Mouse (Mus musculus): ENCODE results near the gene B3gnt9.

The B3gnt9 gene

DNA sequence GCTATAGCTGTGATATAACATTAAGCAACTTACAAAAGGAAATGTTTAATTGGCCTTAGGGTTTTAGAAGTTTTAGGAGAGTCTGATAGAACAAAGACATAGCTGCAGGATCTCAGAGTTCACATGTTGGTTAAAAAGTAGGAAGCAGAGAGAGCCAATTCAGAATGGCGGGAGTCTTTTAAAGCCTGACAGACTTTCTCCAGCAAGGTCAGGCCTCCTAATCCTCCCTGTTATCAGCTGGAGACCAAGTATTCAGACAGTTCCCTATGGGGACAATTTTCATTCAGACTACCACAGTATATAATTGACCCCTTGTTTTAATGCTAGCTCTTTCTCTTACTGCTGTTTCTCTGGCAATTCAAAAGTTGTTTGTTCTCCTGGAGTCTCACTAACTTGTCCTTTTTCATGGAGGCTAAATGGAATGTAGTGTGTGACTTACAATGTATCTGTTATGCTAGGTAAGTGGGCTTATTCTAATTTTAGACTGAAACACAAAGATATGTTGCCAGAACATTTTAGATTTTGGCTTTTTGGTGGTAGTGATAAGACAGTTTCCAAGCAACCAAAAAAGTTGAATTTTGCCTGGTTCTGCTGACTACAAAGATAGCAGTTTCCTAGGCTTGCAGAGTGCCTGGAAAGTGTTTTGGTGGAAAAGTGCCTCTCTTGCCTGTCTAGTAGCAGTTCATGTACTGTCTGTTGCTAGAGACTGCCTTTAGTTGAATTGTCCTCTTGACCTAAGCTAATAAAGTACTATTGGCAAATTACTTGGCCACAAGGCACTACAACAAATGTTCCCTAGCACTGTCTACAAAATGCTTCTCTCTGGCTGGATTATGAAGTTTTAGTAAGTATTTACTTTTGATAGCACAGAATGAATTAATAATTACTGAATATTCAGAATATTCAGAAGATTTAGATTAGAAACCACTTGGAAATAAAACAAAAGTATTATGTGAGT lies 45.5 kb downstream of the B3gnt9 start:
- DNase-seq (ENCODE audit: low spot score): no peak

DNA sequence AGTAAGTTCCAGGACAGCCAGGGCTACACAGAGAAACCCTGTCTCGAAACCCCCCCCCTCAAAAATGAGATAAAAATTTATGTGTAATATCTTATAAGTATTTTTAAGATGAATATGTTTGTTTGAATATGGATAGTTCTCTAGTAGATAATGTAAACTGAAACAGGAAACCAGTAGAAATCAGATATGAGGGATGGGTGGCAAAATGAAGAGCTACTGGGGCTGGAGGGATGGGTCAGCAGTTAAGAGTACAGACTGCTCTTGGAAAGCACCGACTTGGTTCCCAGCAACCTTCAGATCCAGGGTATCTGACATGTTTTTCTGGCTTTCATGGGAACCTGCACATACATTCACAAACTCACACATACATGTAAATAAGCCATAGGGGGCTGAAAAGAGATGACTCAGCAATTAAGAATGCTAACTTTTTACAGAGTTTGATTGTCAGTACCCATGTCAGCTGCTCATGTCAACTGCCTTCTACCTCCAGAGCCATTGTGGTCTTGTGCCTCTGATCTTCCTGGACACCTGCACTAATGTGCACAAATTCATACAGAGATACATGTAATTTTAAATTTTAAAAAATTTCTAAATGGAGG lies 47.2 kb downstream of the B3gnt9 start:
- DNase-seq (ENCODE audit: low spot score): no peak

DNA sequence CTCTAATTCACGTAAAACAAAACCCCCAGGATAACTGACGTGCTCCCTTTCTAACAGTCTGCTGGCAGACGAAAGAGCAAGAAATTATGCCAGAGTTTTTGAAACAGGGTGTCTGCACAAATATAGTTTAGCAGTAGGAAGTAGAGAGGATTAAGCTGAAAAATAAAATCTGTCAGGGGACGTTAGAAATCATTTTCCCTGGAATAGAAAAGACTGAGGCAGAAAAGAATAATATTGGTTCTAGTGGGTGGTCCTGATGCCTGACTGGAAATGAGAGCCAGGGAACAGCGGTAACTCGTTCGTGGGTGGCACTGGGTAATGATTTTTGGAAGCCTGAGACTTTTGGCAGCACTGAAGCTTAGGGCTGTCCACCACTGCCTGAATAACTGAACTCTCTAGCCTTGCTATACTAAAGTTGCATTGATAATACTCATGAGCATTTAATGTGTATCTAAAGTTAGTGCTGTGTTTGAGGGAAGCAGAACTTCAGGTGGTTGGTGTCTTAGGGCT lies 48.1 kb downstream of the B3gnt9 start:
- no peak for DNase-seq (ENCODE audit: low spot score)

- no peak for DNase-seq (ENCODE audit: low spot score)
Measured at GRCm38 (mm10) chr8:105205748-105206147, 49.2 kb downstream of the B3gnt9 start.

Measured in urinary bladder, postnatal 25 days (tissue).